Mouse (Mus musculus) liver, postnatal 0 days (tissue): ENCODE measurements around the gene Cnga4.

Source experiments
- CTCF ChIP-seq: sonication (generic); IDR thresholded peaks from 2 replicates; pipeline ENCODE4 v1.5.1; 2016; ENCODE audit warnings: antibody characterized with exemption, low read depth
- EP300 ChIP-seq: IDR thresholded peaks from 2 replicates; pipeline ENCODE4 v1.6.1; 2016; ENCODE audit warnings: antibody characterized with exemption, low read depth, mild to moderate bottlenecking

- TF ChIP-seq CTCF (no peak), EP300 (no peak)
Observed at GRCm38 (mm10) chr7:105387696-105388095, 16.7 kb upstream of the Cnga4 start.
